Mouse (Mus musculus) neural tube, embryonic 12.5 days (tissue): ENCODE data around the gene Tmem115. TPM values are rescaled to one million over a fixed set of nuclear protein-coding genes. Genes with fewer than 3 reads are reported as not detected.

ENCODE experiments used
- polyA plus RNA-seq: library from polyadenylated mRNA; unstranded; fragments of >200 nt; fragmentation: Nextera tagmentation; extraction: Ambion mirVana; gene quantifications from 2 replicates; pipeline ENCODE4 v1.2.1, GENCODE M21; 2016

Tmem115 gene
- polyA plus RNA-seq, 1 experiment from 2014 or later = 48.4 TPM

Other genes starting within 250 kb of the Tmem115 start
- 3.5 and 3.7 TPM in 2 replicates for gene Mapkapk3, start 244.1 kb upstream of the Tmem115 start, polyA plus RNA-seq
- 6.6 and 9.3 TPM in 2 replicates for gene Cish, start 237.9 kb upstream of the Tmem115 start, polyA plus RNA-seq
- gene Hemk1, start 195.6 kb upstream of the Tmem115 start, polyA plus RNA-seq = 14.2 and 15.5 TPM in 2 replicates
- 4.1 and 4.8 TPM in 2 replicates for gene 6430571L13Rik, start 193.3 kb upstream of the Tmem115 start, polyA plus RNA-seq
- gene Cacna2d2, start 134.3 kb upstream of the Tmem115 start, polyA plus RNA-seq = 5.4 and 5.8 TPM in 2 replicates
- gene Cyb561d2, start 8.2 kb downstream of the Tmem115 start, polyA plus RNA-seq = 24.2 and 25.4 TPM in 2 replicates
- 52.6 and 55.2 TPM in 2 replicates for gene Nprl2, start 8.3 kb downstream of the Tmem115 start, polyA plus RNA-seq
- gene Zmynd10, start 13.4 kb downstream of the Tmem115 start, polyA plus RNA-seq = 0.51 and 0.82 TPM in 2 replicates
- gene Rassf1, start 17.6 kb downstream of the Tmem115 start, polyA plus RNA-seq = 37.6 and 37.7 TPM in 2 replicates
- 93.3 and 93.9 TPM in 2 replicates for gene Tusc2, start 29.3 kb downstream of the Tmem115 start, polyA plus RNA-seq
- 93.6 and 97.0 TPM in 2 replicates for gene Hyal2, start 34.0 kb downstream of the Tmem115 start, polyA plus RNA-seq
- 7.2 and 7.5 TPM in 2 replicates for gene Hyal1, start 43.0 kb downstream of the Tmem115 start, polyA plus RNA-seq
- 12.6 and 15.8 TPM in 2 replicates for gene Naa80, start 44.9 kb downstream of the Tmem115 start, polyA plus RNA-seq
- gene Hyal3, start 46.9 kb downstream of the Tmem115 start, polyA plus RNA-seq = 0.84 and 1.5 TPM in 2 replicates
- 20.6 and 23.3 TPM in 2 replicates for gene Ifrd2, start 53.7 kb downstream of the Tmem115 start, polyA plus RNA-seq
- 4.7 and 4.8 TPM in 2 replicates for gene Sema3b, start 75.3 kb downstream of the Tmem115 start, polyA plus RNA-seq
- gene Gnai2, start 101.4 kb downstream of the Tmem115 start, polyA plus RNA-seq = 465 and 488 TPM in 2 replicates
- gene Slc38a3, start 135.6 kb downstream of the Tmem115 start, polyA plus RNA-seq = 12.8 and 14.1 TPM in 2 replicates
- gene Gnat1, start 145.8 kb downstream of the Tmem115 start, polyA plus RNA-seq = 1.3 and 2.3 TPM in 2 replicates
- 21.4 and 21.5 TPM in 2 replicates for gene Sema3f, start 176.5 kb downstream of the Tmem115 start, polyA plus RNA-seq
- gene Rbm5, start 237.1 kb downstream of the Tmem115 start, polyA plus RNA-seq = 231 and 241 TPM in 2 replicates